Mouse (Mus musculus) testis, adult 2 months (tissue): ENCODE results near the gene Lars2. TPM values are rescaled to one million over a fixed set of nuclear protein-coding genes. Genes with fewer than 3 reads are reported as not detected.

ENCODE experiments used
- H3K27ac ChIP-seq: fragments of 200-500 bp; 2 replicates; pipeline ENCODE4 v1.5.1; 2012; ENCODE audit warnings: low read depth, low read length; ENCODE audit not compliant: control insufficient read depth, insufficient read depth
- H3K27me3 ChIP-seq: fragments of 200-500 bp; 2 replicates; pipeline ENCODE4 v1.6.1; 2012; ENCODE audit warnings: mild to moderate bottlenecking, low read length, moderate library complexity; ENCODE audit not compliant: control insufficient read depth, insufficient read depth
- H3K36me3 ChIP-seq: fragments of 200-500 bp; 2 replicates; pipeline ENCODE4 v1.6.1; 2012; ENCODE audit warnings: mild to moderate bottlenecking, low read length; ENCODE audit not compliant: control insufficient read depth, insufficient read depth
- H3K4me1 ChIP-seq: fragments of 200-500 bp; 2 replicates; pipeline ENCODE4 v1.6.1; 2012; ENCODE audit warnings: low read length; ENCODE audit not compliant: control insufficient read depth, insufficient read depth
- H3K4me3 ChIP-seq: fragments of 200-500 bp; 2 replicates; pipeline ENCODE4 v1.5.1; 2012; ENCODE audit warnings: low read depth, mild to moderate bottlenecking, low read length, moderate library complexity, mixed read lengths; ENCODE audit not compliant: control insufficient read depth
- CTCF ChIP-seq: fragments of 200-500 bp; IDR thresholded peaks from 2 replicates; pipeline ENCODE4 v1.5.1; 2012; ENCODE audit warnings: low read depth, mild to moderate bottlenecking, inconsistent platforms, low read length, moderate library complexity; ENCODE audit not compliant: control insufficient read depth, insufficient read depth, insufficient replicate concordance
- POLR2A ChIP-seq: fragments of 200-500 bp; IDR thresholded peaks from 2 replicates; pipeline ENCODE4 v1.6.1; 2012; ENCODE audit warnings: low read depth, mild to moderate bottlenecking, inconsistent platforms, low read length, moderate library complexity; ENCODE audit not compliant: control insufficient read depth
- polyA plus RNA-seq: library from polyadenylated mRNA; depleted of rRNA; stranded (reverse); fragments of >200 nt; gene quantifications from 2 replicates; pipeline ENCODE4 v1.2.3, GENCODE M21; 2012

The Lars2 gene
- polyA plus RNA-seq, 1 experiment: 685 TPM

DNA sequence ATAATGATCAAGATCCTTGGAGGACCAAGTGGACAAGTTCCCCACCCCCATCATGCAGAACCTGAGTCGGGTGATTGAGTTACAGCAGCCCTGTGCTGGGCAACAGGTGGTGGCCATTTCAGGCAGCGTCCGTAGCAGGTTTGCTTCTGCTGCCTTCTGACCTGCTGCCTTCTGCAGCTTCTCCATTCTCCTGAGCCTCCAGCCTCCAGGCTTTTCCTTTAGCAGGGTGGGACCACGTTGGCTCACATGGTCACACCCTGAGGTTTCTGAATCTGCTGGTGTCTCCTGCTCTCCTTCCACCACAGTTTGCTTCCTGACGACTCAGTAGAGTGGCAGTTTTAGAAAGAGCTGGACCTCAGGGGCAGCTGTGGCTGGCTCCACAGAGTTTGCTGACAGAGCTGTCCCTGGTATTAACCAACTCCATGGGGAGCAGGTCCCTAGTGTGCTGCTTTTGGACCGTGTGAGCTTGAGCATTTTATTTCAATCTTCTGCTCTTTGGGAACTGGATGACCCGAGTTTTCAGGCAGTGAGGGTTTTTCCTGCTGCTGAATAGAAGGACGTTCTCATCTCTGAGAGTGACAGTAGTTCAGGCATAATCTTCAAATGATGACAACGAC lies 123.1 kb downstream of the Lars2 start:
- Histone ChIP-seq H3K27ac (no peak overlapping the region), H3K36me3 (no peaks in the 10 kb centered on the region), H3K27me3 (no peaks in the 10 kb centered on the region), H3K4me3 (no peak overlapping the region), H3K4me1 (no peaks in the 10 kb centered on the region; the same call in 1 of the 2 replicates)
- TF ChIP-seq POLR2A (no peak), CTCF (no peak)

DNA sequence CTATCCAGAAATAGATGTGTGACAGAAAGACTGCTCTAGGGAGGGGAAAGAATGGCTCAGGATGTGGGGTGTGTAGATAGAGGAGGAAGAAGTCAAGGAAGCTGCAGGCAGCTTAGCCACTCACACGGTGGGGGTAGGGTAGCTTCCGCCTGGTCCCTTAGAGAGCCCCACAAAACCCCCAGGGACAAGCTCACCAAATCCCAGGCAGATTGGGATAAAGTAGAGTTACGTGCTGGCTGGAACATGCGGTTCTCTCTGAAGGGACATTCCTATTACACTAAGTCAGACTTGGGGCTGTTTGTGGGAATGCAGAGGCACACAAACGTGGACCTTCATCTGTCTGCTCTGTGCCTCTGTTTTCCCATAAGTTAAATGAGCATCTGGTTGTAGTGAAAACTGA lies 124.2 kb downstream of the Lars2 start:
- Histone ChIP-seq H3K4me1 (no peaks in the 10 kb centered on the region; the same call in 1 of the 2 replicates), H3K36me3 (no peaks in the 10 kb centered on the region), H3K27ac (0 out of 2 replicates have a peak overlapping the region, but pooled peaks have one; percentile 22), H3K4me3 (no peak overlapping the region), H3K27me3 (no peaks in the 10 kb centered on the region)
- TF ChIP-seq POLR2A (no peak), CTCF (no peak)

DNA sequence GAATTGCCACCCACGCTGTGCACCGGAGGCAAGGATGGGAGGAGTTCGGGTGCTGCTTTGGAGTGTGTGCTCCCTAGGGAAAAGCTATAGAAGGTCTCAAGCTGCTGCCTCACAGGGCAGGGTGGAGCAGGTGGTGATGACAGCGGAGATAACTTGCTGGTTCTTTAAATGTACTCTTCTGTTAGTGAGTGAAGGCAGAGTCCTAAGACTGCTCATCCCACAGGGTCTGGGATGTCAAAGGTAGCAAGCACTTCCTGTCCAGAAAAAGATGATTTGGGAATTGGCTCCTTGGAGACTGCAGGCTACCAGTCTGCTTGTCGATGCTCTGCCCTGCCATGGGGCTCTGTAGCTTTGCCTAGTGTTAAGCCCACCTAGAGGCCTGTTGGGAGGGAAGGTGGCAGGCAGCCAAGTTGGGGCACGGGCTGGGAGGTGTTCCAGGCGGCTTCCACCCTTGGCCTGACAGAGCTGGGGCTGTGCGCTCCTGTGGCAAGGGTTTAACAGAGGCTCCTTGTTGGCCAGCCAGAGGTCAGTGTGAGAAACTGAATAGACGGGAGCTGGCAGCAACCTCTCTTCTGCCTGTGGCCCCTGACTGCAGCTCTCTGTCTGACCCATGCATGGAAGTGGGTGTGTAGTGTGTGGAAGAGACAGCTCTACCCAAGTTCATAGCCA lies 125.3 kb downstream of the Lars2 start:
- TF ChIP-seq POLR2A (no peak), CTCF (no peak)
- no peak overlapping the region for H3K4me3 ChIP-seq
- no peak overlapping the region for H3K27ac ChIP-seq
- H3K27me3 ChIP-seq: no peaks in the 10 kb centered on the region
- peaks cover 3% of the 10 kb centered on the region for H3K4me1 ChIP-seq
- H3K36me3 ChIP-seq: no peaks in the 10 kb centered on the region

DNA sequence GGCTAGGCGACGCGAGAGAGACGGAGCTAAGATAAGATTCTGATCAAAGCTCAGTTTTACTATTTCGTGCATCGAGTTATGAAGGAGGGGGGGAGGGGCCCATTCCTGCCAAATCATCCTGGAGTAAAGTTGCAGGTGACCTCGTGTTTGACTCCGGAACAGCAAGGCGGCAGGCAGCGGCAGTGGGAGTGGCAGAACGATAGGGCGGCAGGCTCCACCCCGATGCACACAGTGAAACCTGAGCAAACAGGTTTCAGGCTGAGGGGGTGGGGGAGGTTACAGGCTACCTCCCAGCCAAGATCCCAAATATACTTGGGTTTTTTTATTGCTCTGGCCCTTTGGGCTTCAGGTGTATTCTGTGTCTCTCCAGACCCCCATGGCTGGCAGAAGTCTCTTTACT lies 129.9 kb downstream of the Lars2 start:
- H3K4me3 ChIP-seq: no peak overlapping the region; the same call in 1 of the 2 replicates
- H3K27ac ChIP-seq: no peak overlapping the region
- peaks cover 3% of the 10 kb centered on the region; the same call in 1 of the 2 replicates for H3K4me1 ChIP-seq
- no peaks in the 10 kb centered on the region for H3K27me3 ChIP-seq
- TF ChIP-seq CTCF (no peak), POLR2A (no peak)
- H3K36me3 ChIP-seq: no peaks in the 10 kb centered on the region

DNA sequence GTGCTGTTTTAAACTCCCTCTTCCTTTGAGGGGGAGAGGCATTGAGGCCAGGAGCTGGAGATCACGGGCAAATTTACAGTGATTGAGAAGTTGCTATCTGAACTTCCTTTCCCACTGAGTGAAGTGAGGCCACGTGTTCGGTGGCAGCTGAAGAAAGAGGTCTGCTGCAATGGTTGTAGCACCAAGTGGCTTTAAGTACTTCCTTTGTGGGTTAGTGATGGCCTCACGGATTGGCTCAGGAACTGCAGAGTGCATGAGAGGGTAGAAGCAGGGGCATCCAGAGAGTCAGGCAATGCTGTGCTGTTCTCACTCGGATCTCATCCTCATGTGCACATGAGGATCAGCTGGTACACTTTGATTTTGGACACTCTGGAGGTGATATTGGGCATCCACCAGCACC lies 131.2 kb downstream of the Lars2 start:
- H3K4me1 ChIP-seq: peaks cover 3% of the 10 kb centered on the region; the same call in 1 of the 2 replicates

DNA sequence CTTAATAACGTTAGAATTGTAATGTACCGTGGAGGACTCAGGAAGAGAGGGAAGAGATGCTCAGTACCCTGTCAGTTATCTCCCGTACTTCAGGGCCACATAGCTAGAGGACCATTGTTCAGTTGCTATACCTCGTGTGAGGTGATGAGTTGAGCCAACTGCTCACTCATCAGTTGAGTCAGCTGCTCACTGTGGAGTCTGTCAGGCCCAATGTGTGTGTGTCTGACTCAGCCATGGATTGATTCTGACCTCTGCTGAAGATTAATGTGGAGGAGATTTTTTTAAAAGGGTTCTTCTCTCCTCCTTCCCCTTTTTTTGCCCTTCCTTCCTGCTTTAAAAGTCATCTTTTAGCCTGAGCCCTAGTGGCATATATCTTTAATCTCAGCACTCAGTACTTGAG lies 133.8 kb downstream of the Lars2 start:
- no peaks in the 10 kb centered on the region for H3K27me3 ChIP-seq
- H3K27ac ChIP-seq: no peak overlapping the region

More for the DNA sequence above, 131.2 kb downstream of the Lars2 start:
- no peak overlapping the region for H3K4me3 ChIP-seq
- TF ChIP-seq POLR2A: no peak
- TF ChIP-seq CTCF: no peak
- no peaks in the 10 kb centered on the region for H3K36me3 ChIP-seq
- no peak overlapping the region for H3K27ac ChIP-seq
- H3K27me3 ChIP-seq: no peaks in the 10 kb centered on the region

DNA sequence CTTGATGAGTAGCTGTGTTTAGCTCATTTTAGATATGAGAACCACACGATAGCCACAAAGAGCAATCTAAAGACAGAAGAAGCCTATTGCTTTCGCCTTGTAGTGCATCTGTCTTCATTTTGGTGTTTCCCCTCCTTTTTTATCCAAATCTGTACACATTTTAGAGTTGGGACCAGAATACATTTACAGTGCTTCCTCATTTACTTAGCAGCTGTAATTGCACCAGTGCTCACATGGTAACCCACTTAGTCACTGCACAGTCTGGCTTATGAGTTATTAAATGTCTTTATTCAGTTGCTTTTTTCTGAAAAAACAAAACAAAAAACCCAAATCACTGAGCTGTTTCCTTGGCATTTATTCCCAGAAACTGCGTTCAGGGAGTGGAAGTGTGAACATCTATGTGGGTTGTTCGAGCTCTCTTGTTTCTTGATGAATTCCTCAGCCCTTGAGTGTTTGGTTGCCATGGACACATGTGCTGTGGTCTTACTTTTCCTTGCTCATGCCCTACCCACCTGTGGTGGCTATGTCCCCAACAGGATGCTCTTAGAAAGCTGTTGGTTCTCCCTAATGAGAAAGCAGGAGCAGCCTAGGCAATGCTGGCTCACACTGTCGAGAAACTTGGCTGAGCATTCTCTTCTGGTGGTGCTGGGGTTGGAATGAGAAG lies 136.6 kb downstream of the Lars2 start:
- H3K27ac ChIP-seq: no peak overlapping the region
- no peaks in the 10 kb centered on the region for H3K4me1 ChIP-seq
- no peaks in the 10 kb centered on the region for H3K36me3 ChIP-seq
- no peaks in the 10 kb centered on the region for H3K27me3 ChIP-seq
- H3K4me3 ChIP-seq: no peak overlapping the region
- TF ChIP-seq POLR2A (no peak), CTCF (no peak)

More for the DNA sequence above, 133.8 kb downstream of the Lars2 start:
- TF ChIP-seq POLR2A (no peak), CTCF (no peak)
- Histone ChIP-seq H3K4me3 (no peak overlapping the region), H3K4me1 (peaks cover 3% of the 10 kb centered on the region; the same call in 1 of the 2 replicates), H3K36me3 (no peaks in the 10 kb centered on the region)
